Mouse (Mus musculus) brain, embryonic 14.5 days (tissue): ENCODE data around the gene Ing2. TPM values are rescaled to one million over a fixed set of nuclear protein-coding genes. Genes with fewer than 3 reads are reported as not detected.

Source experiments
- DNase-seq: peaks from one replicate; pipeline ENCODE4 v3.0.0-alpha.2; 2011; ENCODE audit warnings: low read depth
- CTCF ChIP-seq: fragments of 200-500 bp; IDR thresholded peaks from 2 replicates; pipeline ENCODE4 v1.5.1; 2012; ENCODE audit warnings: inconsistent platforms, mild to moderate bottlenecking, moderate library complexity, borderline replicate concordance; ENCODE audit not compliant: insufficient read depth, insufficient read length; ENCODE audit errors: extremely low read depth
- POLR2A ChIP-seq: fragments of 200-500 bp; IDR thresholded peaks from 2 replicates; pipeline ENCODE4 v1.6.1; 2012; ENCODE audit warnings: mild to moderate bottlenecking, inconsistent platforms, borderline replicate concordance; ENCODE audit not compliant: poor library complexity, insufficient read depth, insufficient read length, severe bottlenecking; ENCODE audit errors: extremely low read depth
- polyA plus RNA-seq: library from polyadenylated mRNA; depleted of rRNA; stranded (reverse); fragments of >200 nt; gene quantifications from 2 replicates; pipeline ENCODE4 v1.2.3, GENCODE M21; 2012

Ing2 gene
- polyA plus RNA-seq, 1 experiment = 10.8 TPM

- no peak for DNase-seq
- TF ChIP-seq CTCF = no peak
- TF ChIP-seq POLR2A = no peak
Observed at GRCm38 (mm10) chr8:47691831-47692230, 16.5 kb upstream of the Ing2 start.

GRCm38 (mm10) chr8:47691303-47691702 is 15.9 kb upstream of the Ing2 start:
- no peak for DNase-seq
- TF ChIP-seq POLR2A (no peak), CTCF (no peak)

- DNase-seq = peak; percentile 61
- TF ChIP-seq CTCF (no peak), POLR2A (no peak)
Observed at GRCm38 (mm10) chr8:47690674-47691078, 15.3 kb upstream of the Ing2 start.

GRCm38 (mm10) chr8:47689704-47690326 is 14.5 kb upstream of the Ing2 start:
- TF ChIP-seq CTCF = peak; percentile 28; the same call in 1 of the 2 replicates
- no peak for TF ChIP-seq POLR2A
- DNase-seq = peak; percentile 49

- no peak for DNase-seq
- no peak for TF ChIP-seq CTCF
- no peak for TF ChIP-seq POLR2A
Observed at GRCm38 (mm10) chr8:47684441-47684840, 9.1 kb upstream of the Ing2 start.

- TF ChIP-seq POLR2A = no peak
- no peak for TF ChIP-seq CTCF
- DNase-seq = no peak
Observed at GRCm38 (mm10) chr8:47683994-47684393, 8.6 kb upstream of the Ing2 start.

GRCm38 (mm10) chr8:47680306-47680705 is 5.0 kb upstream of the Ing2 start:
- no peak for TF ChIP-seq CTCF
- TF ChIP-seq POLR2A = no peak
- DNase-seq = no peak

GRCm38 (mm10) chr8:47679603-47680002 is 4.2 kb upstream of the Ing2 start:
- no peak for DNase-seq
- no peak for TF ChIP-seq POLR2A
- no peak for TF ChIP-seq CTCF

- no peak for DNase-seq
- TF ChIP-seq POLR2A (no peak), CTCF (no peak)
Observed at GRCm38 (mm10) chr8:47676631-47677030, 1.3 kb upstream of the Ing2 start.

- TF ChIP-seq POLR2A (no peak), CTCF (no peak)
- DNase-seq = no peak
Observed at GRCm38 (mm10) chr8:47676224-47676623, 868 bp upstream of the Ing2 start.

GRCm38 (mm10) chr8:47675786-47676185 is 430 bp upstream of the Ing2 start:
- DNase-seq = peak; percentile 78
- TF ChIP-seq CTCF = peak; percentile 2; the same call in 1 of the 2 replicates
- no peak for TF ChIP-seq POLR2A

- DNase-seq = no peak
- TF ChIP-seq CTCF = no peak
- TF ChIP-seq POLR2A = no peak
Observed at GRCm38 (mm10) chr8:47674140-47674776, 1.1 kb downstream of the Ing2 start.
